Mouse (Mus musculus) left cerebral cortex, adult 8-10 months (tissue): ENCODE data around the gene Slc29a4. TPM values are rescaled to one million over a fixed set of nuclear protein-coding genes. Genes with fewer than 3 reads are reported as not detected.

Source experiments
- DNase-seq, 2 experiments: peaks; one replicate each; pipeline ENCODE4 v3.0.0; 2022; ENCODE audit warnings: low spot score in 2 of 2
- total RNA-seq, 4 experiments: library from RNA; stranded (reverse); gene quantifications; 2 replicates each; pipeline ENCODE4 v1.2.4; 2022

Slc29a4 gene
- total RNA-seq, 4 experiments from 2014 or later: 6.3 to 16.9 (median 9.3) TPM

DNA sequence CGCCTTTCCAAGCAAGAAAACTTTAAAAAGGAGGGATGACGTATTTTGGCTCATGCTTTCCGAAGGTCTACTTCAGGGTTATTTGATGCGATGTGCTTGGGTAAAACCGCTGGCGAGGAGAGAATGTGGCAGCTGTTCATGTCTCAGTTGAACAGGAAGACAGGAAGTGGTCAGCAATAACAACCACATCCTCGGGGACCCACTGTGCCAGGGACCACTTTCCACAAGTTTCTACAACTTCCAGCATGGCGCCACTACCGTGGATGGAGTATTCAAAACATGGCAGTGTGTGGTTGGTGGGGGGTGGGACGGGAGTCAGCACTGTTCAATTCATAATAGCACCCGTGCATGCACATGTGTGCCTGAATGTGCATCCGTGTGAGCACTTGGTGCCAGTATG lies 38.0 kb downstream of the Slc29a4 start:
- DNase-seq: no peak

DNA sequence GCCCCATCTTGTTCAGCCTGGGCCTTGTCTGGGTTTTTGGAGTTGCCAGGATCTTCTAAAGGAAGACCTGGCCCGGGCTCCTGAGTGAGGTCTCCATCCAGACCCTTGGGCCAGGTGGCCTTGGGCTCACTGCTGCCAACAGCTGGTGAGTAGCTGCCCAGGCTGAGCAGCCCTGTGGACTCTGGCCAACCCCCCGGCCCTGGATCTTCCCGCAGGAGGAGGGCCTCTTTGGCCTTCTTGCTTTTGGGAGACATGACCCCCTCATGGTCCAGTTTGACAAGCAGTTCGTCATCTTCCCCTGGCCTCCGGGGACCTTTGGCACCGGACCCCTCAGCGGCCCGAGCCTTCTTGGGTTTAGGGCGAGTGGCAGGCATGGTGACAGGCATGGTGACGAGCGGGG lies 39.6 kb downstream of the Slc29a4 start:
- DNase-seq: no peak

DNA sequence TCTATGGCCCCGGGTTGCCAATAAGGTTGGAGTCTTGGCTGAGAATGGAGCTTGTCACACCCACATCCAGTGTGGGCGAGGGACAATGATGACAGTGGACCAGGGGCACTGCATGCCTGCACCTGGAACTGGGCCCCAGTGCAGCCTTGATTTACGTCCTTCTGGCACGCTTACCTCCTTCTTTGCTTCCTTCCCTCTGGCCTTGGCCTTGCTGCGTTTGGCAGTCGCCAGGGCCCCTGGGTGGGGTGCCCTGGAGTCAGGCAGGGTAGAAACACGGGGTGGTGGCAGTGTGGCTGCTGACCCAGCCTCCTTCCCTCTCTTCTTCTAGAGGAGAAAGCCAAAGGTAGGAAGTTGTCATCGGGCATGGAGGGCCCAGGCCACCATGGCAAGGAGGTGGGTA lies 47.6 kb downstream of the Slc29a4 start:
- no peak for DNase-seq

DNA sequence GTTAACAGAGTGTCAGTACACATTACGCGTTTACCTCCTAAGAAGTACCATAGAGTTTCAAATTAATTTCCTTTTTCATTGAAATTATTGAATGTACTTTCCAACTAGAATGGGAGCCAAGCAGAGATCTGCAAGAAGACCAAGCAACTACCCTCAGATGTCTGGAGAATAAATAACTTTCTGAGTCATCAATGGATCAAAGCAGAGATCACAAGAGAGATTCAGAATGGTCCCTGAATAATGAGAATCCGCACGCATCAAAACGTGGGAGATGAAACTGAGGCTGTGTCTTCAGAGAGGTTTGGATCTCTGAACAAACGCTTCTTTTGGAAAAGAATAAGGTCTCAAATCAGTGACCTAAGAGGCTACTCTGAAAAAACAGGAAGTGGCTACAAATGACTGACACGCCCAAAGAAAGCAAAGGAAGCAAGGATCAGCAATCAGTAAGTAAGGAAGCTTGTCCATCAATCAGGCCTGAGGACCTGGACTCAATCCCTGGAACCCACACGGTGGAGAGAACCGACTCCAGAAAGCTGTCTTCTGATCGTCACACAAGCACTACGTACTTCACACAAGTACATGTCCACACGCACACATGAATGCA lies 54.8 kb downstream of the Slc29a4 start:
- no peak for DNase-seq

DNA sequence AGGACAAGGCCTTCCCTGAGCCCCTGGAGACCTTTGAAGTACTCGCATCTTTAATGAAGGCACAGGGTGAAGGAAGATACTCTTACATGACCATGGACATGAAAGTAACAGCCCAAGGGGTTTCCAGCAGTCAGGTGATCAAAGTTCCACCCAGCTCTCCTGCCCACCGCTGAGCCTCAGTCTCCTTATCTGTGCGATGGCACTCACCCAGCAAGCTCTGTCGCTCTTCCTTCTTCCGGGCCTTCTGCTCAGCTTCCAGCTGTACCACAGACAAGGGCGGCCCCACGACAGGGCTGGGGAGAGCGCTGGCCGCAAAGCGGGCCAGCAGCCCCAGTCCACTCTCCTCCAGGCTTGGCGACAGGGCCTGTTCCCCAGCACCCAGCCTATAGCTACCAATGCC lies 57.9 kb downstream of the Slc29a4 start:
- DNase-seq: no peak

DNA sequence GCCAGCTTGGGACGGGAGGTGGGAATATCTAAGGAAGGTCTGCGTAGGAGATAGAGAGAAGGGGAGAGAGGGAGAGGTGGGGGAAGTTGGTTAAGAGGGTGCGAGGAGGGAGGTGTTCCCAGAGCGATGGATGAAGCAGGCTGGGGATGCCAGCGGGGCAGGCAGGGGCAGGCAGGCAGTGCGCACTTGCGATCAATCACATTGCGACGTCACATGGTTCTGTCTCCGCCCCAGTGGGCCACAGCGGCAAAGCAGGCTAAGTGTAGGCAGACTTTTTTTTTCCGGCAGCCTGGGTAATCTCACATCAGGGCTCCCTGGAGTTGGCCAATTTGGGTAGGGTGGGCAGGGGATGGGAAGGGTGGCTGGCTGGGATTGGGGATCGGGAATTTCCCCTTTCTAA lies 59.9 kb downstream of the Slc29a4 start:
- DNase-seq: no peak

DNA sequence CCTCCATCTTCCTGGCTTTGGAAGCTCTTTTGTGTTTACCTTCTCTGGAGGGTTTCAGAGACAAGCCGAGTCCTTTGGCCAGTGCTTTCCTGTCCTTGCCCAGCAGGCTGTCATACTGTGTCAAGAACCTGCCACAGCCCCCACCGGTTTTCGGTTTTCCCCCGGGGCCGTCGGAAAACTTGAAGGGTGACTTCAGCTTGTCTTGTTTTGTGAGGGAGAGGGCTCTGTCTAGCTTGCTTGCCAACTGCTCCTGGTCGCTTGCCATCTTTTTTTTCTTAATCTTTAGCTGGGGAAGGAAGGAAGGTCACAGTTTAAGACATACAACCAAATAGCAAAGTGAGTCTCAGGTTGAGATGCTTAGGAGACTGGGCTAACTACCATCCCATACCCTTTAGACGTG lies 67.5 kb downstream of the Slc29a4 start:
- DNase-seq: no peak

DNA sequence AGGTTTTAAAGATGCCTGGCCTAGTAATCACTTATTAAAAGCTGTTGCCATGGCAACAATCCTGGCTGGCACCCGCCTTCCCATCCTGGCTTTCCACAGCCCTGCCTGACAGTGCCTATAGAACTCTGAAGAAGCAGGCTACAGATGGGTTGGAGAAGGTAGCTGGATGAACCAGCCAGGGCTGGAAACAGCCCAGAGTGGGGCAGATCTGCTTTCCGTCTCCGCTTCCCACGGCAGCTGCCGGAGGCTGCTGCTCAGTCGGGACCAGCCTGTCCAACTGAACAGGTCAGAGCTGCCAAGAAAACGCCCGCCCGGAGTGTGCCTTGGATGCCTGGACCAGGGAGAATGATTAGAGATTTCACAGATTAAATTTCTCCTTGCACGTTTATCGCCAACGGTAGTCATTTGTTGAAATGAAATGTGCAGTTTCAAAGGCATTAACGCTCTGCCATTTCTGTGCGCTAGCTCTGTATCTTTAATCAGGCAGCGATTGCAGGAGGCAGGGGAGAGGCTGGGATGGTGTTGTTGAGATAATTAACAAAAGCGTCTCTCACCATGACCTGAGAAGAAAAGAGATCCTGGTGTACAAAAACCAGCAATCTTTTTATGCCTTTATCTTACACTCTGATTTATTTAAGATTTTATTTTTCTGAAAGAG lies 69.1 kb downstream of the Slc29a4 start:
- peak in 1 of 2 experiments; percentile 89 for DNase-seq

DNA sequence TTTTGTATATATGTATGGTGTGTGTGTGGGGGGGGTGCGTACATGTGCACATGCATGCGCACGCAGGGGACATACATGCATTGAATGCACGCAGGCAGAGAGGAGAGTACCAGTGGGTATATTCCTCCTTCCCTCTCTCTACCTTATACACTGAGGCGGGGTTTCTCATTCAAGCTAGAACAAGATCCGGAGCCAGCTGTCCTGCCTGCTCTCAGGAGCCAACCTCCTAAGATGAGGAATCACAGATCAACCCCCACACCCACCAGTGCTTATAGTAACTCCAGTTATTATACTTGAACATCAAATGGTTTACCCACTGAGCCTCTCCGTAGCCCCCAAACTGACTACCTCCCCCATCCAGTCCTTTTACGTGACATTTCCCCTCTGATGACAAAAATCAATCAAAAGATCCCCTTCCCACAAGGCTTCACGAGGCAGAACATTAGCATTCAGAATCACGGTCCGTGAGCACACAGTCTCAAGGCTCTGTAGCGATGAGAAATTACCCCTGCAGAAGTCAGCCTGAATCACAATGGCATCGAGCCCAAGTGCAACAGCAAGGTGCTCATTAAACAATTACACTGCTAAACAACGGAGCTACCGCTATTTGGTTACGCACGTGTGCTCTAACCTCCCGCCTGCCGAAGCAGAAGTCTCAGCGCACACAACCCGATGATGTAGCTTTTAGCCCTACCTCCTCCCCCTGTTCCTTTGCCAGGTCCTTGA lies 69.9 kb downstream of the Slc29a4 start:
- no peak for DNase-seq

DNA sequence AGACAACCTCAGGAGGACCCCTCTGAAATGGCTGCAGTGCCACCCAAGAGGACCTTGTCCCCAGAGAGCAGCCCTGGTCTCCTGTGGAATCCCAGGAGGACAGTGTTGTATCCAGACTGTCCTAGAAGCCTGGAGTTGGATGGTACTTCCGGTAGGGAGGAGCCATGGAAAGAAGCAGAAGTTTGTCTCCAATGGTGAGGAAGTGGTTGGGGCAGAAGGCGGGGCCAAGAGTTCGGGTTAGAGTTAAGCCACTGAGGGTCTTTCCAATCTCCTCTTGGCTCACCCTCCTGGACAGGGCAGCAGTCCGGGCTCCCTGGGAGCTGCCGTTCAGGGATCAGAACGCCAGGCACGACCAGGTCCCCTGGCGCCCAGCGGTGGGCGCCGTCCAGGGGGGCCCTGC lies 72.0 kb downstream of the Slc29a4 start:
- no peak for DNase-seq

DNA sequence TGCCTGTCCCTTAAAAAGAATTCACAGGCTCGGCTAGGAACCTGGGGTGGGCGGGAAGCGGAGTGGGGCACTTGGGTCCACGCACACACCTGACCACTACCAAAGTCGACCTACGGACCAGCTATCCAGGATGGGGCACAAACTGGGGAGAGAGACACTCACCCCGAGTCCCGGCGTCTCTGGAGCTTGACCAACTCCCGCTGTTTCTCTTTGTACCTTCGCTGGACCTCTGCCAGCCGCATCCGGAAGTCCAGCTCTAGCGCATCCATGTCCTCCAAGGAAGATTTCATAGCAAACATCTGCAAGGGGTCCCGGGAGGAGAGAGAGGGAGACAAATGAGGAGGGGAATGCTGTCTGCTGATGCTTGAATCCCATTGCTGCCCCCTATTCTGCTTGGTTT lies 72.6 kb downstream of the Slc29a4 start:
- DNase-seq: no peak

DNA sequence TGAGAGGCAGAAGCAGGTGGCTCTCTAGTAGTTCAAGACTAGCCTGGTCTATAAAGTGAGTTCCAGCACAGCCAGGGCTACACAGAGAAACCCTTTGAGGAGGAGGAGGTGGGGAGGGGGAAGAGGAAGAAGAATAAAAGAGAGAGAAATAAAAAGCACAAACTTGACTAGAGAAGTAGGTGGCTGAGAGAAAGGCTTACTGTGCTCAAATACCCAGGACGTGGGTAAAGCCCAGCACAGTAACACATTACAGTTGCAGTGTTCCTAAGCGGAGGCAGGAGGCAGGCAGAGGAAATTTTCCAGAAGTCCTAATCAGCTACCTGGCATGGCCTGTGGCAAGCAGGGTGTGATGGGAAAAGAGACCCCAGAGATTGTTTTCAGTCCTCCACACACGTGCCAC lies 74.4 kb downstream of the Slc29a4 start:
- no peak for DNase-seq

DNA sequence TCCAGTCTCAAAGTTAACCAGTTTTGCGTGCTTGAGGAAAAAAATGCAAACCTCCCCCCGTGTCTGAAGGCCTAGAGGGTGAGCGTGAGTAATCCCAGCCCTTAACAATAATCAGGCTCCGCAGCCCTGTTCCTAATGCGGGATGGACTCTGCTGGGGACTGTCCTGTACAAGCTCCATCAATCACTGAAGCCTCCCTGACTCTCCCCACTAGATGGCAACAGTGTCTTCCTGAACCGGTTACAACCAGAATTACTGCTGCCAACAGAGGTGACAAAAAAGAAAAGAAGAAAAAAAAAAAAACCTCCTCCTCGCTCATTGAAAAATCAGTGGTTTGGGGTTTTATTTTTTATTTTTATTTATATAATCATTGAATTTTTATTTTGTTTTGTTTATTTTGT lies 75.6 kb downstream of the Slc29a4 start:
- DNase-seq: peak in 1 of 2 experiments; percentile 66

DNA sequence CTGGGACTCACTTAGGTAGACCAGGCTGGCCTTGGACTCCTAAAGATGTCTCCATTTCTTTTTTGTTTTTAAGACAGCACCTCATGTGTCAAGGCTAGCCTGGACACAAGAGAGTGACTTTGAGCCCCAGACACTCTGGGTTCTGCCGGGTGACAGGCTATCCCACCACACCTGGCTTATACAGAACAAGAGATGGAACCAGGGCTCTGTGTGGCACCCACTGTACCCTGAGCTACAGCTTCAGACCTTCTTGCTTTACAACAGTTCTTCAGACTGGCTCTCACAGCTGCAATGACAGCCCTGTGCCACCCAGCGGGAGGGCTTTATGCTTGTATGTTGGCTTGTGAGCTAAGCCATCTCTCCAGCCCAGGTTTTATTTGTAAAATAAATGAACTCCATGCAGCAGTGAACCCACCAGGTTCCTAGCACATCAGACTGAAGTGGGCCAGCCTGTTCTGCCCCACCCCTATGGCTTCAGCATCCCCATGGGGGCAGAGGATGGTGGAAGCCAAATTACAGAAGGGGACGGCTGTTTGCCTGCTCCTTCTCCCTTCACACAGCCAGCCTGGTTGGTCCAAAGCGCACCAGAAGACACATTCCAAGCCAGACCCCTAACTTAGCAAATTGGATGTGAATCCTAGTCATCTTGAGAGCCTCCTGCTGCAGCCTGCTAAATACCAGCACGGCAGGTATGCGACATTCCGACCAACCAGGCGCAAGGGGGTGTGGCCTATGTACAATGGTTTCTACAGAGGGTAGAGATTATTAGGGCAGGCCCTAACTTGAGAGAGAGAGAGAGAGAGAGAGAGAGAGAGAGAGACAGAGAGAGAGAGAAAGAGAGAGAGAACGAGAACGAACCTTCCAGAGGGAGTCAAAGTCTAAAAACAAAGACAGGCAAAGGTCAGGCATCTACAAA lies 76.3 kb downstream of the Slc29a4 start:
- DNase-seq: no peak

DNA sequence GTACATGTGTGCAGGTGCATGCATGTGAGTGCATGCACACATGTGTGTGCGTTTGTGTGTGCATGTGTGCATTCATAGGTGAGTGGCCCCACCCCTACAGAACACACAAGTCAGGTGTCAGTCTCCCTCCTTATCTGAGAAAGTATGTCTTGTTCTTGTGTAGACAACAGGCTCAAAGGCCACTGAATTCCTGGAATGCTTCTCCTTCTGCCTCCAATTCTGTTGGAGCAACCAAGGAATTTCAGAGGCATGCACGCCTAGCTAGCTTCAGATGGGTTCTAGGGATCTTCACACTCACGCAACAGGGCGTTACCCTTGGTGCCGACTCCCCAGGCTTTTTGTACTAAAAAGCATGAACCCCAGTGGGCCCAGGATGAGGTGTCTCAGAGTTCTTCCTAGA lies 77.3 kb downstream of the Slc29a4 start:
- DNase-seq: no peak

DNA sequence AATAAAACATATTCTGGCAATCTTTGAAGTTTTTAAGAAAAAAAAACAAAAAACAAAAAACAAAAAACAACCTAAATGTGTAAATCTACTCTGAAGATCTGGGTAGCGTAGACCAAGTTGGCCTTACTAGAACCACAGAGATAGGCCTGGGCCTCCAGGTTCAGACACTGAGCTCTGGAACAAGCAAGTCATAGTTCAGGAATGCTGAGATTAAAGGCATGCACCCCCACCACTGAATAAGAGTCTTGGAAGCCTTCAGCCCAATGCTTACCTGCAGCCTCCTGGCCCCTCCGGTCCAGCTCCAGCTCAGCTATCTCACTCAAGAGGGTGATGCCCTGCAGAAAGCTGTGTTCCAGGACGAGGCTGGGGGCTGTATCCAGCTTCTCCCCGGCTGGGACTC lies 78.7 kb downstream of the Slc29a4 start:
- DNase-seq: no peak

DNA sequence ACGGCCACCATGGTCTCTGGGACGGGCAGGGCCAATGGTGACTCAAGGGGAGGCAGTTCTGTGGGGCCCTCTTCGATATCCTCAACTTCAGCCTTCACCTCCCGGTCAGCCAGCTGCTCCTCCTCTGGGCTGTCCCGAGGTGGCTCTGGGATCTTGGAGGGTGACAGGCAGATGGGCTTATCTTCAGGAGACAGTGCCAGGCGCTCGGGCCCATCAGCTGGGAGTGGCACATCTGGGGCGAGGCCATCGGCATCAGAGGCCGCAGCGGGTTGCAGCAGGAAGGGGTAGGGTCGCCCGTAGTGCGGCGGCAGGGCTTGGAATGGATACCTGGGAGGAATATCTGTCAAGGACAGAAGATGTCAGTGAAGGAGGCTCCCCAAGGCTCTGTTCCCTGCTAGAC lies 79.7 kb downstream of the Slc29a4 start:
- no peak for DNase-seq

Other genes starting within 250 kb of the Slc29a4 start
- gene Ap5z1, start 228.6 kb upstream of the Slc29a4 start, total RNA-seq: 10 to 100 TPM; 20.1 to 25.6 (median 25.1) TPM
- gene Papolb, start 162.4 kb upstream of the Slc29a4 start, total RNA-seq: under 1 TPM; 0.58 to 0.81 (median 0.66) TPM
- gene Radil, start 141.4 kb upstream of the Slc29a4 start, total RNA-seq: 10 to 100 TPM; 15.1 to 24.0 (median 17.9) TPM
- gene Mmd2, start 83.7 kb upstream of the Slc29a4 start, total RNA-seq: 10 to 100 TPM; 92.3 to 99.7 (median 96.6) TPM
- gene Wipi2, start 64.8 kb upstream of the Slc29a4 start, total RNA-seq: 10 to 100 TPM; 90.8 to 95.2 (median 92.5) TPM
- gene Tnrc18, start 125.2 kb downstream of the Slc29a4 start, total RNA-seq: 100 to 1,000 TPM; 112 to 134 (median 116) TPM
- gene Fbxl18, start 202.9 kb downstream of the Slc29a4 start, total RNA-seq: 10 to 100 TPM; 28.8 to 30.9 (median 29.6) TPM
- 1,000 to 10,000 TPM; 2,552 to 2,721 (median 2,651) TPM for gene Actb, start 214.2 kb downstream of the Slc29a4 start, total RNA-seq